Comparison of ENCODE assay signal across 7 mouse cellular contexts in the genomic region with DNA sequence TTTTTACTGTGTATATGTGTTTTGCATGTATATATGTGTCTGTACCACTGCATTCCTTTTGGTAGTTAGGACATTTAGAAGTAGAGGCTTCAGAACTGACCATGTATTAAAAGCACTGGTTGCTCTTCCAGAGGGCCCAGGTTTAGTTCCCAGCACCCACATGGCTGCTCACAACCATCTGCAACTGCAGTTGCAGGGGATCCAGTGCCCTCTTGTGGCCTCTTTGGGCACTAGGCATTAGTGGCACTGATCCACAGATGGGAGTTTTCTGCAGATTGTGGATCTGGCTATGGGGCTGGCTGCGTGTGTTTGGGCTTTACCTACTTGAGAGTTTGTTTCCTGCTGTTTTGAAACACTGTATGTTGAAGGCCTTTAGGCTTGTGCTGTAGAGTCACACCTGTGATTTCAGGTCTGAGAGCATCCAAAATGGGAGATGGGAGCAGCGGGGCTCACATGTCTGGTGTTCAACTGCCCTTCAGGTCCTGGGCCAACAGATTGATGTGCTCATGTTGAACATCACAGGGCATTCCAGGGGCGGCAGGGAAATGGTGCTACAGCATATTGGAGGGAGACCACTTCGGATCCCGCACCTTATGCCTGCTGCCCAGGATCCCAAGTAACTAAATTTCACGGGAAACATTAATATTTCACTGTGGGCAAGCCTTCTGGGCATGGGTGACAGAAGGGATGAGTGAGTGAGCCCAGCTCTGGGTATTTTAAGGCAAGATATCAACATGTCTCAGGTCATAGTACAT. TPM values are rescaled to one million over a fixed set of nuclear protein-coding genes. Genes with fewer than 3 reads are reported as not detected.
DNase-seq lines count a peak whose midpoint lies in the region; ATAC-seq and TF ChIP-seq lines count a peak whose summit lies in the region.
"Not testable (repeated sequence)": the region's sequence is repeated elsewhere in the genome, so short reads cannot be mapped to it uniquely, and the experiment has no call there.
"Had no signal": no experiment of that assay in that cellular context is flagged by ENCODE, and none has a peak within 500 bp of the region (broad histone marks: within the 10 kb centered on the region; RNA-seq: fewer than 3 reads in every experiment).

No protein-coding gene starts in this region.

- H3K4me2 ChIP-seq in intestine, postnatal 0 days (replicated peaks; ENCODE audit: low read depth); lung, postnatal 0 days (replicated peaks; ENCODE audit: low read depth, low read length): not testable (repeated sequence)

- not testable (repeated sequence) for H3K9ac ChIP-seq in MEL (ENCODE audit: control insufficient read depth, low read depth, low read length, poor library complexity, severe bottlenecking); intestine, postnatal 0 days (ENCODE audit: low read depth, low read length); lung, postnatal 0 days (replicated peaks; ENCODE audit: low read depth)

- TF ChIP-seq EP300 in MEL (IDR thresholded peaks at IDR 0.05; ENCODE audit: low read depth in 1 of 2, low read length in 2 of 2); lung, postnatal 0 days (IDR thresholded peaks at IDR 0.05): not testable (repeated sequence)

- not testable (repeated sequence) for H3K27me3 ChIP-seq in E14TG2a.4 (ENCODE audit: insufficient read depth, low read length); MEL (ENCODE audit: control insufficient read depth in 1 of 2, insufficient read depth in 2 of 2, low read length in 2 of 2); forebrain, embryonic 10.5 days (ENCODE audit: poor library complexity, severe bottlenecking); intestine, postnatal 0 days (replicated peaks; ENCODE audit: control insufficient read depth, insufficient read depth, low read length); lung, postnatal 0 days (replicated peaks; ENCODE audit: insufficient read depth, low read length); testis, adult 2 months (ENCODE audit: control insufficient read depth, insufficient read depth, low read length)

- H3K4me3 ChIP-seq in E14TG2a.4 (replicated peaks; ENCODE audit: low read length); MEL (ENCODE audit: control insufficient read depth in 1 of 2, insufficient read depth in 1 of 2, low read depth in 2 of 2, low read length in 2 of 2); forebrain, embryonic 10.5 days; intestine, postnatal 0 days (ENCODE audit: low read depth, low read length); lung, postnatal 0 days (ENCODE audit: low read depth, low read length); testis, adult 2 months (ENCODE audit: control insufficient read depth, low read depth, low read length): not testable (repeated sequence)

- H3K9me3 ChIP-seq in E14TG2a.4 (ENCODE audit: low read length); MEL (replicated peaks; ENCODE audit: insufficient read depth, low read length); forebrain, embryonic 10.5 days; intestine, postnatal 0 days (ENCODE audit: control insufficient read depth); lung, postnatal 0 days (ENCODE audit: low read length): not testable (repeated sequence)

- H3K36me3 ChIP-seq in E14TG2a.4 (ENCODE audit: insufficient read depth, low read length) = peaks cover 10% of the 10 kb centered on the region
- not testable (repeated sequence) for H3K36me3 ChIP-seq in MEL (ENCODE audit: control insufficient read depth in 1 of 2, insufficient read depth in 2 of 2, low read length in 2 of 2); forebrain, embryonic 10.5 days (replicated peaks); intestine, postnatal 0 days (ENCODE audit: control insufficient read depth, insufficient read depth); lung, postnatal 0 days (ENCODE audit: insufficient read depth, low read length); testis, adult 2 months (ENCODE audit: control insufficient read depth, insufficient read depth, low read length)

- peak; percentile 41 for TF ChIP-seq CTCF in E14TG2a.4 (conservative IDR thresholded peaks at IDR 0.05; ENCODE audit: low read length)
- peak in 2 of 3 experiments; percentile 26 to 38; a peak in 2 of 6 replicates for TF ChIP-seq CTCF in MEL (IDR thresholded peaks at IDR 0.05 in 2 of 3, conservative IDR thresholded peaks at IDR 0.05 in 1 of 3; ENCODE audit: control insufficient read depth in 1 of 3, insufficient read depth in 1 of 3, low read depth in 2 of 3, low read length in 3 of 3, poor library complexity in 1 of 3, severe bottlenecking in 1 of 3)
- 0 out of 2 replicates have a peak, but pooled peaks have one; percentile 6 for TF ChIP-seq CTCF in intestine, postnatal 0 days (IDR thresholded peaks at IDR 0.05; ENCODE audit: low read depth)
- 0 out of 2 replicates have a peak, but pooled peaks have one; percentile 7 for TF ChIP-seq CTCF in lung, postnatal 0 days (IDR thresholded peaks at IDR 0.05)
- TF ChIP-seq CTCF in testis, adult 2 months (IDR thresholded peaks at IDR 0.05; ENCODE audit: control insufficient read depth, insufficient read depth, insufficient replicate concordance, low read depth, low read length) = peak; percentile 11; the same call in 1 of the 2 replicates

- TF ChIP-seq RAD21 in MEL (IDR thresholded peaks at IDR 0.05; ENCODE audit: low read depth, low read length) = not testable (repeated sequence)

- not testable (repeated sequence) for DNase-seq in MEL (ENCODE audit: low read depth, low spot score); lung, postnatal 0 days (ENCODE audit: low spot score)
- peak; percentile 12 for DNase-seq in forebrain, embryonic 10.5 days (ENCODE audit: extremely low spot score, low spot score)

- not testable (repeated sequence) for ATAC-seq in intestine, postnatal 0 days; lung, postnatal 0 days

- H3K4me1 ChIP-seq in E14TG2a.4 (replicated peaks; ENCODE audit: low read depth, low read length) = peaks cover 21% of the 10 kb centered on the region
- not testable (repeated sequence) for H3K4me1 ChIP-seq in MEL (ENCODE audit: control insufficient read depth in 1 of 2, insufficient read depth in 2 of 2, low read length in 2 of 2); forebrain, embryonic 10.5 days; intestine, postnatal 0 days (replicated peaks; ENCODE audit: control insufficient read depth, insufficient read depth, low read length); lung, postnatal 0 days (ENCODE audit: insufficient read depth, low read depth, low read length); testis, adult 2 months (ENCODE audit: control insufficient read depth, insufficient read depth, low read length)

- H3K79me2 ChIP-seq in MEL (ENCODE audit: control insufficient read depth, insufficient read depth, low read length, poor library complexity) = not testable (repeated sequence)

- TF ChIP-seq POLR2A in MEL (IDR thresholded peaks at IDR 0.05; ENCODE audit: control insufficient read depth in 1 of 2, insufficient read depth in 1 of 2, low read depth in 1 of 2, low read length in 2 of 2, poor library complexity in 1 of 2); testis, adult 2 months (IDR thresholded peaks at IDR 0.05; ENCODE audit: control insufficient read depth, low read depth, low read length): not testable (repeated sequence)

- not testable (repeated sequence) for H3K27ac ChIP-seq in MEL (ENCODE audit: control insufficient read depth, low read depth, low read length); forebrain, embryonic 10.5 days; intestine, postnatal 0 days (ENCODE audit: low read depth, low read length); lung, postnatal 0 days (ENCODE audit: low read length); testis, adult 2 months (ENCODE audit: control insufficient read depth, insufficient read depth, low read depth, low read length)

- WGBS in forebrain, embryonic 10.5 days = 80% methylated on average over 6 of the region's 6 CpGs
- 82% methylated on average over 6 of the region's 6 CpGs for WGBS in intestine, postnatal 0 days
- 79% methylated on average over 6 of the region's 6 CpGs for WGBS in lung, postnatal 0 days

RNA-seq across cellular contexts. Expression of a gene that starts 24.0 kb away (rescaled TPM):
- 2.3 and 3.7 TPM in 2 replicates for total RNA-seq in MEL (2012; rRNA removed)
- polyA plus RNA-seq in MEL (2012; ENCODE audit: insufficient read depth in 1 of 2, insufficient read length in 2 of 2, low read depth in 1 of 2, low replicate concordance in 2 of 2, missing spikeins in 1 of 2) = 1 to 10 TPM in 1 of 2 experiments, not detected in 1; 6.8 TPM
- 12.6 and 13.2 TPM in 2 replicates for polyA plus RNA-seq in forebrain, embryonic 10.5 days (2016; fragmentation: Nextera tagmentation; extraction: Ambion mirVana)
- 2.2 and 2.5 TPM in 2 replicates for polyA plus RNA-seq in intestine, postnatal 0 days (2015; fragmentation: Nextera tagmentation; extraction: Ambion mirVana)
- polyA plus RNA-seq in lung, postnatal 0 days (2015; fragmentation: Nextera tagmentation; extraction: Ambion mirVana) = 1.4 and 1.8 TPM in 2 replicates
- 2.2 and 2.9 TPM in 2 replicates for polyA plus RNA-seq in testis, adult 2 months (2012; rRNA removed)
- total RNA-seq: gastrocnemius, adult 2 months had no signal

RNA-seq across cellular contexts. Expression of a gene that starts 47.9 kb away (rescaled TPM):
- total RNA-seq in MEL (2012; rRNA removed) = 0.10 and 0.19 TPM in 2 replicates
- polyA plus RNA-seq in MEL (2012; ENCODE audit: insufficient read depth in 1 of 2, insufficient read length in 2 of 2, low read depth in 1 of 2, low replicate concordance in 2 of 2, missing spikeins in 1 of 2) = under 1 TPM in 1 of 2 experiments, not detected in 1; 0.84 TPM
- 0.41 and 0.69 TPM in 2 replicates for polyA plus RNA-seq in forebrain, embryonic 10.5 days (2016; fragmentation: Nextera tagmentation; extraction: Ambion mirVana)
- 30.5 and 33.5 TPM in 2 replicates for polyA plus RNA-seq in intestine, postnatal 0 days (2015; fragmentation: Nextera tagmentation; extraction: Ambion mirVana)
- 11.7 and 12.1 TPM in 2 replicates for polyA plus RNA-seq in lung, postnatal 0 days (2015; fragmentation: Nextera tagmentation; extraction: Ambion mirVana)
- polyA plus RNA-seq in testis, adult 2 months (2012; rRNA removed) = 0.17 and 0.23 TPM in 2 replicates
